In genomic region chr17:27925054-27925453, GRCm38 (mm10) we compare ENCODE assay signal across 19 mouse cellular contexts. TPM values are rescaled to one million over a fixed set of nuclear protein-coding genes. Genes with fewer than 3 reads are reported as not detected.
A peak's percentile ranks its signal among the peaks of the same experiment; 100 is the strongest.
DNase-seq lines count a peak whose midpoint lies in the region; ATAC-seq and TF ChIP-seq lines count a peak whose summit lies in the region.
"Had no signal": no experiment of that assay in that cellular context is flagged by ENCODE, and none has a peak within 500 bp of the region (broad histone marks: within the 10 kb centered on the region; RNA-seq: fewer than 3 reads in every experiment).

No protein-coding gene starts in this region.

- WGBS in kidney, postnatal 0 days = 57% methylated on average over 4 of the region's 4 CpGs
- WGBS in cerebellum, adult 2 months = 87% methylated on average over 4 of the region's 4 CpGs

- no peak overlapping the region for H3K9ac ChIP-seq in kidney, postnatal 0 days (ENCODE audit: low read depth, low read length)
- H3K9ac ChIP-seq: forebrain, embryonic 15.5 days; heart, embryonic 13.5 days; limb, embryonic 15.5 days; liver, postnatal 0 days had no signal

- H3K27me3 ChIP-seq in kidney, postnatal 0 days (ENCODE audit: insufficient read depth, low read length) = no peaks in the 10 kb centered on the region
- H3K27me3 ChIP-seq in cerebellum, adult 2 months (ENCODE audit: control insufficient read depth, insufficient read depth, low read length) = no peaks in the 10 kb centered on the region
- H3K27me3 ChIP-seq: forebrain, embryonic 15.5 days; heart, embryonic 13.5 days; limb, embryonic 15.5 days; Patski had no signal

- DNase-seq in kidney, postnatal 0 days (ENCODE audit: low spot score) = no peak
- no peak for DNase-seq in kidney, adult 11 months
- DNase-seq in lung, adult 18-20 months = peak; percentile 80 to 90
- peak; percentile 89 for DNase-seq in lung, postnatal 25 days (ENCODE audit: low spot score)
- no peak for DNase-seq in layer of hippocampus, postnatal 10 days (ENCODE audit: low spot score in 2 of 2)
- DNase-seq in thymus, postnatal 4 days = no peak
- no peak for DNase-seq in cerebellum, adult 2 months
- DNase-seq: adrenal gland, postnatal 25 days; B cell, adult 2 months; cerebellum, adult 8-10 months; liver, postnatal 0 days had no signal

- no peak overlapping the region for H3K4me2 ChIP-seq in kidney, postnatal 0 days (ENCODE audit: low read length)
- H3K4me2 ChIP-seq: forebrain, embryonic 15.5 days; heart, embryonic 13.5 days; limb, embryonic 15.5 days had no signal

- H3K9me3 ChIP-seq in kidney, postnatal 0 days (replicated peaks; ENCODE audit: low read length) = no peaks in the 10 kb centered on the region
- H3K9me3 ChIP-seq: forebrain, embryonic 15.5 days; heart, embryonic 13.5 days; limb, embryonic 15.5 days; midbrain, embryonic 10.5 days had no signal

- H3K36me3 ChIP-seq in kidney, postnatal 0 days (ENCODE audit: insufficient read depth, low read length) = no peaks in the 10 kb centered on the region
- H3K36me3 ChIP-seq: forebrain, embryonic 15.5 days; heart, embryonic 13.5 days; limb, embryonic 15.5 days; midbrain, embryonic 10.5 days had no signal

- no peak overlapping the region for H3K4me3 ChIP-seq in kidney, postnatal 0 days (replicated peaks; ENCODE audit: low read depth, low read length)
- no peak overlapping the region for H3K4me3 ChIP-seq in cerebellum, adult 2 months (replicated peaks; ENCODE audit: insufficient read depth, low read depth, low read length)
- H3K4me3 ChIP-seq: erythroblast, embryonic 14.5 days; forebrain, embryonic 15.5 days; heart, embryonic 13.5 days; limb, embryonic 15.5 days; midbrain, embryonic 10.5 days had no signal

- ATAC-seq in kidney, postnatal 0 days (replicated peaks; ENCODE audit: low FRiP score, low read depth) = no peak
- ATAC-seq: activated CD4-positive, CD25-positive, alpha-beta regulatory T cell, adult 4 months; forebrain, embryonic 15.5 days; inflammation-experienced regulatory T-cells, adult 6 months; Patski had no signal

- TF ChIP-seq CTCF in kidney, postnatal 0 days (IDR thresholded peaks at IDR 0.05; ENCODE audit: low read depth) = no peak
- no peak for TF ChIP-seq CTCF in cerebellum, adult 2 months (IDR thresholded peaks at IDR 0.05; ENCODE audit: borderline replicate concordance, insufficient read depth, low read depth, low read length)

- no peak for TF ChIP-seq POLR2A in cerebellum, adult 2 months (IDR thresholded peaks at IDR 0.05; ENCODE audit: borderline replicate concordance, insufficient read depth, low read length)

- H3K4me1 ChIP-seq in kidney, postnatal 0 days (replicated peaks; ENCODE audit: insufficient read depth, low read length) = peaks cover 12% of the 10 kb centered on the region; the same call in 1 of the 2 replicates
- H3K4me1 ChIP-seq in cerebellum, adult 2 months (ENCODE audit: control insufficient read depth, insufficient read depth, low read length) = peaks cover 29% of the 10 kb centered on the region

- H3K27ac ChIP-seq in kidney, postnatal 0 days = 0 out of 2 replicates have a peak overlapping the region, but pooled peaks have one; percentile 2
- H3K27ac ChIP-seq in cerebellum, adult 2 months (ENCODE audit: insufficient read depth, low read length) = no peak overlapping the region
- H3K27ac ChIP-seq: forebrain, embryonic 15.5 days; heart, embryonic 13.5 days; limb, embryonic 15.5 days; midbrain, embryonic 10.5 days had no signal

RNA-seq across cellular contexts. Expression of gene Taf11, which starts 15.4 kb away (rescaled TPM):
- 55.5 and 58.1 TPM in 2 replicates for polyA plus RNA-seq in kidney, postnatal 0 days (2015; fragmentation: Nextera tagmentation; extraction: Ambion mirVana)
- 10 to 100 TPM; 31.0 to 31.1 TPM for total RNA-seq in layer of hippocampus, postnatal 10 days (2021)
- 49.3 and 51.5 TPM in 2 replicates for polyA plus RNA-seq in cerebellum, adult 2 months (2012; rRNA removed)

RNA-seq across cellular contexts. Expression of gene Anks1, which starts 15.9 kb away (rescaled TPM):
- polyA plus RNA-seq in kidney, postnatal 0 days (2015; fragmentation: Nextera tagmentation; extraction: Ambion mirVana) = 10.5 and 11.3 TPM in 2 replicates
- 10 to 100 TPM; 40.2 to 46.0 TPM for total RNA-seq in layer of hippocampus, postnatal 10 days (2021)
- 74.2 and 74.9 TPM in 2 replicates for polyA plus RNA-seq in cerebellum, adult 2 months (2012; rRNA removed)

Comparison
In these comparisons a context has a peak if more than half of its experiments do, and no peak if none do; other contexts are left out.
1. DNase-seq: peak in lung, adult 18-20 months (2 of 2) and lung, postnatal 25 days (single experiment); none in kidney, postnatal 0 days (single experiment), kidney, adult 11 months (single experiment), layer of hippocampus, postnatal 10 days (0 of 2), thymus, postnatal 4 days (single experiment) and cerebellum, adult 2 months (0 of 2).